Mouse (Mus musculus) neural tube, embryonic 13.5 days (tissue): ENCODE results near the gene Rhoh. TPM values are rescaled to one million over a fixed set of nuclear protein-coding genes. Genes with fewer than 3 reads are reported as not detected.

ENCODE experiments used
- ATAC-seq: fragments of 200-750 bp; cut with Nextera tagmentation; 2 replicates; pipeline ENCODE4 v1.8.0; 2017; ENCODE audit warnings: low read depth, mild to moderate bottlenecking, moderate TSS enrichment, moderate library complexity
- H3K27ac ChIP-seq: fragments of 300-500 bp; sonication (generic); replicated peaks from 2 replicates; pipeline ENCODE4 v1.5.1; 2015; ENCODE audit warnings: moderate library complexity, mild to moderate bottlenecking, inconsistent platforms
- H3K27me3 ChIP-seq: fragments of 300-500 bp; sonication (generic); 2 replicates; pipeline ENCODE4 v1.6.1; 2015; ENCODE audit warnings: mild to moderate bottlenecking, inconsistent platforms
- H3K36me3 ChIP-seq: fragments of 300-500 bp; sonication (generic); 2 replicates; pipeline ENCODE4 v1.6.1; 2015; ENCODE audit warnings: mild to moderate bottlenecking, inconsistent platforms
- H3K4me1 ChIP-seq: fragments of 300-500 bp; sonication (generic); replicated peaks from 2 replicates; pipeline ENCODE4 v1.6.1; 2015; ENCODE audit warnings: inconsistent platforms
- H3K4me2 ChIP-seq: fragments of 300-500 bp; sonication (generic); 2 replicates; pipeline ENCODE4 v1.6.1; 2015; ENCODE audit warnings: inconsistent platforms, mild to moderate bottlenecking, moderate library complexity
- H3K4me3 ChIP-seq: fragments of 300-500 bp; sonication (generic); 2 replicates; pipeline ENCODE4 v1.5.1; 2015; ENCODE audit warnings: mild to moderate bottlenecking, inconsistent platforms
- H3K9ac ChIP-seq: fragments of 300-500 bp; sonication (generic); 2 replicates; pipeline ENCODE4 v1.6.1; 2015; ENCODE audit warnings: moderate library complexity, mild to moderate bottlenecking, inconsistent platforms
- H3K9me3 ChIP-seq: fragments of 300-500 bp; sonication (generic); 2 replicates; pipeline ENCODE4 v1.6.1; 2016; ENCODE audit warnings: inconsistent platforms
- WGBS: fragments of 180-500 bp; shearing (Covaris S2); methylation state at CpG from one replicate; pipeline ENCODE4 v1.1.7; 2015; 5-methylcytosine and 5-hydroxymethylcytosine counted together
- polyA plus RNA-seq: library from polyadenylated mRNA; unstranded; fragments of >200 nt; fragmentation: Nextera tagmentation; extraction: Ambion mirVana; gene quantifications from 2 replicates; pipeline ENCODE4 v1.2.1, GENCODE M21; 2015

Gene Rhoh
- polyA plus RNA-seq, 1 experiment from 2014 or later = 0.47 TPM

DNA sequence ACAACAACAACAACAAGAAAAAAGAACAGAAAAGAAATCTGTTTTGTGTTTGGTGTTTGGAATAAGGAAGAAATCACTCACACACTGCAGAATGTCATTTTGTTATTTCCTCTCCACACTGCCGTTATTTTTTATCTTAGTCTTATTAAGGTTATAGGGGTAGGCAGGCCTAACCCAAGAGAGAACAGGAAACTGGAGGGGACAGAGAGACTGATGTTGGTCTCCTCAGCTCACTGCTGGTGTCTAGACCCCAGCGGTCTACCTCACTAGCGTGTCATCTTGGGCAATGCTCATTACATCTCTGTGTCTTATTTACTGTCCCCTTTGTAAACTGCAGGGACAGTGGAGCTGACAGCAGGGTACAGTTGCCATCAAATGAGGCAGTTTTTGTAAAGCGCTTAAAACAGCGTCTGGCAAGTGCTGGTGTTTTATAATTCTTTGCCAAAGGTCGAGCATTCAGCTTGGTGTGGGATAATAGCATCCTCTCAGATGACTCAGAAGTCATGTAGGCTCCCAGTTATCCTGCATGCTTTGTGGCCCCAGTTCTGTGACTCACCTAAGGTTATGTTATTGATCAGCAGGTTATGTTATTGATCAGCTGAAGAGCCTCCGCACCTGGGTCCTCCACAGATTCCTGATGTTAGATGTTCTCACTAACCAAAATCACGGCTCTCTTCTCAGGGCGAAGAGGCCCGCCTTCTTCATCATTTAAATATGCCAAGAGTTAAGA lies 21.6 kb downstream of the Rhoh start:
- Histone ChIP-seq H3K4me3 (no peak overlapping the region), H3K4me1 (no peaks in the 10 kb centered on the region; the same call in 1 of the 2 replicates), H3K9me3 (no peaks in the 10 kb centered on the region), H3K27me3 (no peaks in the 10 kb centered on the region), H3K9ac (no peak overlapping the region), H3K36me3 (no peaks in the 10 kb centered on the region), H3K27ac (no peak overlapping the region), H3K4me2 (no peak overlapping the region)
- 82% methylated on average over 10 of the region's 10 CpGs for WGBS
- no peak for ATAC-seq

DNA sequence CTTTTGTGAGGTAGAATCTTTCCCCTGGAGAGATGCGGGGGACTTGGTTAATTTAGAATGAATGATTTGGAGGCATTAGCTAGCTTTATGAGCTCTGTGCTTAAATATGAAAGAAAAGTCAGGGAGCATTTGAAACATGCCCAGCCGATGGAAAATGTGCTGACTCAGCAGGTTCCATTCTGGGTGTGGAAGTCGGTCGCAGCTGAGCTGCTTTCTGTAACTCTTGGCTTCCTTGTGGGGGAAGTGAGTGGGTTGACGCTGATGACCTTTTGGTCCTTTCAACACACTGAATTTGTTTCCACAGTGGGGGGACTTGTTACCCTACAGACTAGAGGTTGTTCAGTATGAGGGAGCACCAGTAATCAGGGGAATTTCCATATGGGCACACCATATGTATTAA lies 22.3 kb downstream of the Rhoh start:
- no peak overlapping the region for H3K9ac ChIP-seq
- no peak for ATAC-seq
- H3K4me3 ChIP-seq = no peak overlapping the region
- no peaks in the 10 kb centered on the region for H3K27me3 ChIP-seq
- H3K36me3 ChIP-seq = no peaks in the 10 kb centered on the region
- 62% methylated on average over 5 of the region's 5 CpGs for WGBS
- no peak overlapping the region for H3K4me2 ChIP-seq
- no peak overlapping the region for H3K27ac ChIP-seq
- no peaks in the 10 kb centered on the region; the same call in 1 of the 2 replicates for H3K4me1 ChIP-seq
- H3K9me3 ChIP-seq = no peaks in the 10 kb centered on the region

- Histone ChIP-seq H3K4me1 (no peaks in the 10 kb centered on the region; the same call in 1 of the 2 replicates), H3K9me3 (no peaks in the 10 kb centered on the region), H3K27ac (no peak overlapping the region), H3K4me2 (no peak overlapping the region), H3K36me3 (no peaks in the 10 kb centered on the region), H3K9ac (no peak overlapping the region), H3K4me3 (no peak overlapping the region), H3K27me3 (no peaks in the 10 kb centered on the region)
- no peak for ATAC-seq
- WGBS = 62% methylated on average over 15 of the region's 15 CpGs
Observed at GRCm38 (mm10) chr5:65885699-65886443, 24.9 kb downstream of the Rhoh start.

DNA sequence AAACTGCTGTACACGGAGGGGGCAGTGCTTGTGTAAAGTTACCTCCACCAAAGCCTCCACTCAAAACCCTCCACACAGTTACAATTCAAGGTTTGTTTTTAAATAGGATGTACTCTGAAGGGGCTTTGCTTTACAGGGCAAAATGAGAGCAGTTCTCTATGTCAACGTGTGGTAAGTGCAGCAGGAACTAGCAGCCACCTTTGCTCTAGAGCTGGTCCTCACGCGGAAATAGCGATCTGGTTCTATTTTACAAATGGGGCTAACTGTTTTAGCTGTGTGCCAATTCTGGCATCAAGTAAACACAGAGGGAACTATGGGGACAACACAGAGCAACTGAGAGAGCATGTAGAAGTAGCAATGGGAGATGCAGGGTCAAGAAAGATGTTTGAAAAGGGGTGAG lies 27.1 kb downstream of the Rhoh start:
- no peaks in the 10 kb centered on the region for H3K4me1 ChIP-seq
- WGBS = 94% methylated on average over 5 of the region's 5 CpGs

DNA sequence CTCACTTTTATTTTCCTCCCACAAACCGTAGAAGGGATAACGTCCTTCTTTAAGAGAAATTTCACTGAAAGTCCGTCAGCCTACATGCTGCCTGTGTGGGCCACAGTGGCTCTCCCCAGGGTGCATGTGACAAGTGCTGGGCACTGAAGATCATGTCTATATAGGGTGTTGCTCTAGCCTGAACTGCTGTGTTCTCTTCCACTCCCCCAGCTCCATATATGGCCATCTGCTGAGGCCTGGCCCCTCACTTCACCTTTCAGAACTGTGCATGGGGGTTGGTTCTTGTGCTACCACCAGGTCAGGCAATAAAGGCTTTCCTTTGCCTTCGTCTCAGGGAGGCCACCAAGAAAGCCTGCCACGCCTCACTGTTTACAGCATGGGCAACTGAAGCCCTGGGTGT lies 28.0 kb downstream of the Rhoh start:
- no peaks in the 10 kb centered on the region for H3K36me3 ChIP-seq
- H3K27ac ChIP-seq = no peak overlapping the region
- WGBS = 59% methylated on average over 5 of the region's 5 CpGs
- H3K4me2 ChIP-seq = no peak overlapping the region
- no peaks in the 10 kb centered on the region for H3K27me3 ChIP-seq
- no peaks in the 10 kb centered on the region for H3K4me1 ChIP-seq
- no peak for ATAC-seq
- H3K4me3 ChIP-seq = no peak overlapping the region
- H3K9ac ChIP-seq = no peak overlapping the region
- H3K9me3 ChIP-seq = no peaks in the 10 kb centered on the region

More for the DNA sequence above, 27.1 kb downstream of the Rhoh start:
- Histone ChIP-seq H3K9ac (no peak overlapping the region), H3K27me3 (no peaks in the 10 kb centered on the region), H3K27ac (no peak overlapping the region), H3K36me3 (no peaks in the 10 kb centered on the region), H3K4me2 (no peak overlapping the region), H3K9me3 (no peaks in the 10 kb centered on the region), H3K4me3 (no peak overlapping the region)
- ATAC-seq = no peak

DNA sequence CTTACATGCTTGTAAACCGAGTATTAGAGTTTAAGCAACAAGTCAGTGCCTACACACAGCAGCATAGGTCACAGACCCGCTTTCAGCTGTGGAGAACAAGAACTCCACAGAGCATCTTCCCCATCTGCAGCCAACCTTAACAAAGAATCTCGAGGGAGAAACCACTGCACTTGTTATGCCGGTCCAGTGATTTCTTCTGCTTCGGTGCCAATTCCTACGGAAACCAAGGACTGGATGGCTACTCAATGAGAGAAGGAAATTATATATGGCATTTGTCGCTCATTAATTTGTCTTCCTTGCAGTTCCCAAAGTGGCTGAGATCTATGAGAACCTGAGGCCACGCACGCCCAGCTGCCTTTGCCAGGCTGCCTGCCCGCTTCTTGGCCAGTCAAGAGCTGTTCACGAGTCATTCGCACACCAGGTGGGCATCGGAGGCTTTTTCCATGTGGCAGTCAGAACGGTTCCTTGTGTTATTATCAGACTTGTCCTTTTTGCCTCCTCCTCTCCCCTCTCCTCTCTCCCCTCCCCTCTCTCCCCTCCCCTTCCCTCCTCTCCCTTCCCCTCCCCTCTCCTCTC lies 30.3 kb downstream of the Rhoh start:
- 57% methylated on average over 14 of the region's 14 CpGs for WGBS
- ATAC-seq = no peak
- no peak overlapping the region for H3K27ac ChIP-seq
- no peak overlapping the region for H3K9ac ChIP-seq
- no peaks in the 10 kb centered on the region for H3K27me3 ChIP-seq
- no peaks in the 10 kb centered on the region for H3K36me3 ChIP-seq
- no peaks in the 10 kb centered on the region for H3K9me3 ChIP-seq
- H3K4me2 ChIP-seq = no peak overlapping the region
- no peaks in the 10 kb centered on the region for H3K4me1 ChIP-seq
- no peak overlapping the region for H3K4me3 ChIP-seq

DNA sequence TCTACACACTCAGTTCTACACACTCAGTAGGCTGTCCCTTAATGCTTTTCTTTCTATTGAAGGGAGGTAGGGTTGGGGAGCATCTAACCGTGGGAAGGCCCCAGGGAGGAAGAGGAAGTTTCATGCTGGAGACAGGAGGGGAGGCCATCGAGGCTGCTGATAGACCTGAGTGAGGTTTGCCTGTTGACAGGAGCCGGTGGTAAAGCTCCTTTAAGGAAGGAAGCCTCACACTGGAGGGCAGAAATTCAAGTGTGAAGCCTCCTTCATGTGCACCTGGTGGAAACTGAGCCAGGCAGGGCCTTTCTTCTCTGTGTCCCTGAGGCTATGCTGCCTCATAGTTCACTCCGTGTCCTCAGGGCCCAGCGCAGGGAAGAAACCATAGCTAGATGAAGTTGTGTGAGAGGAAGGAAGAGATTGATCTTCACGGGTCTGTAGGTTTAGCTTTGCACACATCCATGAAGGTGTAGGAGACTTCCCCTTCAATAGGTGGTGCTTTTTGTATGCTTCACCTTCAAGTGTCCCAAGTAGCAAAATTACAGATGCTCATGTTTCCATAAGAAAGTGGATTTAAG lies 34.2 kb downstream of the Rhoh start:
- Histone ChIP-seq H3K36me3 (no peaks in the 10 kb centered on the region), H3K27me3 (no peaks in the 10 kb centered on the region), H3K27ac (no peak overlapping the region), H3K9me3 (no peaks in the 10 kb centered on the region), H3K4me3 (no peak overlapping the region), H3K4me1 (no peaks in the 10 kb centered on the region), H3K9ac (no peak overlapping the region), H3K4me2 (no peak overlapping the region)
- ATAC-seq = no peak
- 88% methylated on average over 6 of the region's 6 CpGs for WGBS

GRCm38 (mm10) chr5:65895764-65896163 lies 34.8 kb downstream of the Rhoh start:
- Histone ChIP-seq H3K4me3 (no peak overlapping the region), H3K36me3 (no peaks in the 10 kb centered on the region), H3K4me2 (no peak overlapping the region), H3K9me3 (no peaks in the 10 kb centered on the region), H3K9ac (no peak overlapping the region), H3K27ac (no peak overlapping the region), H3K4me1 (peaks cover 3% of the 10 kb centered on the region), H3K27me3 (no peaks in the 10 kb centered on the region)
- no peak for ATAC-seq
- WGBS = 83% methylated on average over 7 of the region's 7 CpGs

GRCm38 (mm10) chr5:65897731-65898130 lies 36.7 kb downstream of the Rhoh start:
- Histone ChIP-seq H3K4me2 (no peak overlapping the region), H3K4me1 (peaks cover 6% of the 10 kb centered on the region), H3K27ac (no peak overlapping the region), H3K9ac (no peak overlapping the region), H3K36me3 (no peaks in the 10 kb centered on the region), H3K4me3 (no peak overlapping the region), H3K27me3 (no peaks in the 10 kb centered on the region), H3K9me3 (no peaks in the 10 kb centered on the region)
- no peak for ATAC-seq
- 93% methylated on average over 2 of the region's 2 CpGs for WGBS

DNA sequence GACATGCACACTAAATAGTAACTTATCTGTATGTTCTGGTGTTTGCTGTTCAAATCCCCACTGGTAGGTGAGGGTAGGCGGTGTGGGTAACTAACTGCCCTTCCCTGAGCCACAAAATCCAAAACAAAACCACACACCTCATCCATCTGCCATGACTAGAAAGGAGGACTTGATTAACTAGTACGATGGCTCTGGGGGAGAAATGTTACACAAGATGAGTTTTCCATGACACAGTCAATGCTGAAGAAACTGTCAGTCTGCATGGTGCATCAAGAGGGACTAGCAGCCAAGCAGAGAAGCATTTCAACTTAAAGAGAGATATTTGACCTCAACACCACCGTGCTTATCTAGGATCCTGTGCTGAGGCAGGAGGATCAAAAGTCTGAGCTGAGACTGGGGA lies 37.7 kb downstream of the Rhoh start:
- H3K4me1 ChIP-seq = peaks cover 6% of the 10 kb centered on the region
- no peak overlapping the region for H3K9ac ChIP-seq
- no peak overlapping the region for H3K4me3 ChIP-seq
- H3K27ac ChIP-seq = no peak overlapping the region
- no peaks in the 10 kb centered on the region for H3K36me3 ChIP-seq
- no peak overlapping the region for H3K4me2 ChIP-seq
- H3K9me3 ChIP-seq = peaks cover 5% of the 10 kb centered on the region; the same call in 1 of the 2 replicates
- no peaks in the 10 kb centered on the region for H3K27me3 ChIP-seq
- 85% methylated on average over 3 of the region's 3 CpGs for WGBS
- ATAC-seq = no peak

- H3K36me3 ChIP-seq = no peaks in the 10 kb centered on the region
- peaks cover 6% of the 10 kb centered on the region for H3K4me1 ChIP-seq
- no peak overlapping the region for H3K9ac ChIP-seq
- H3K27ac ChIP-seq = no peak overlapping the region
- H3K4me2 ChIP-seq = no peak overlapping the region
- ATAC-seq = no peak
- H3K9me3 ChIP-seq = peaks cover 8% of the 10 kb centered on the region
- no peak overlapping the region for H3K4me3 ChIP-seq
- WGBS = 91% methylated on average over 6 of the region's 6 CpGs
- no peaks in the 10 kb centered on the region for H3K27me3 ChIP-seq
Observed at GRCm38 (mm10) chr5:65900113-65900512, 39.1 kb downstream of the Rhoh start.

DNA sequence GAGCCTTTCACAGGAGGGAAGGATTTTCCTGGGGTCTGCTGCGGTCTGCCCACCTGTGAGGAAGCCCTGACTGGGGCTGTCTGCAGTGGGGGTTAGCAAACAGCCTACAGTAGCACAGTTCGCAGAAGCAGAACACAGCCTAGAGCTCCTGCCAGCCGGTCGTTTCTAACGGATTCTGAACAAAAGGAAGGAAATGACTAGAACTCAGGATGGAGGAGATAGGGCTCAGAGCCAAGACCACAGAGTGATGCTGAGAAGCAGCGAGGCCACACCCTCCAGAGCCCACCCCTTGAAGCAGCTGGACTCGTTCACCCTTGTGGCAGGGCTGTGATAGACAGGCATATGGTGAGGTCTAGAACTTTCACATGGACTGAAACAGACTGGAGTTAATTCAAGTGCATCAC lies 39.9 kb downstream of the Rhoh start:
- no peak overlapping the region for H3K9ac ChIP-seq
- peaks cover 8% of the 10 kb centered on the region for H3K9me3 ChIP-seq
- 45% methylated on average over 7 of the region's 7 CpGs for WGBS
- no peaks in the 10 kb centered on the region for H3K27me3 ChIP-seq
- 0 out of 2 replicates have a peak, but pooled peaks have one; percentile 27 for ATAC-seq
- H3K4me3 ChIP-seq = no peak overlapping the region
- no peaks in the 10 kb centered on the region for H3K36me3 ChIP-seq
- H3K27ac ChIP-seq = 0 out of 2 replicates have a peak overlapping the region, but pooled peaks have one; percentile 33
- peaks cover 6% of the 10 kb centered on the region for H3K4me1 ChIP-seq
- no peak overlapping the region for H3K4me2 ChIP-seq
